Mouse (Mus musculus): ENCODE measurements around the gene Ctnnbl1.

DNA sequence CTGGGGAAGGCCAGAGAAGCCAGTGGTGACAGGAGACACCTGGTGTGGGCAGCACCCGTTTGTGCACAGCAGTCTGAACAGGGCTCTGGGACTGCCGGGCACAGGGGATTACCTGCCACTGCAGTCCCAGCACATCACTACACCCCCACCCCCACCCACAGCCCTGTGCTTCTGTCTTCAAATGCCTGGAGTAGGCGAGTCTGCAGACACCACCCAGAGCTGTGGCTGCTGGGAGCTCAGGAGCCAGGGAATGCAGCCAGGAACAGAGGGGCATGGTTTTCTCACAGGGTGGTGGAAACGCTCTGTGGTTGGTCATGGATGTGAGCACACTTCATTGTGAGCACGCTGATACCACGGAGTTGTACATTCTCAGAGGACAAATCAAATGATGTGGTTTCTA, 154.0 kb downstream of the Ctnnbl1 start:
- TF ChIP-seq POLR2A (IDR thresholded peaks at IDR 0.05; ENCODE audit: low read depth, low read length): no peak
- TF ChIP-seq CTCF (IDR thresholded peaks at IDR 0.05; ENCODE audit: extremely low read depth, insufficient read depth, insufficient read length, insufficient replicate concordance): no peak
